Mouse (Mus musculus): ENCODE data around the gene Lpar6.

The Lpar6 gene

DNA sequence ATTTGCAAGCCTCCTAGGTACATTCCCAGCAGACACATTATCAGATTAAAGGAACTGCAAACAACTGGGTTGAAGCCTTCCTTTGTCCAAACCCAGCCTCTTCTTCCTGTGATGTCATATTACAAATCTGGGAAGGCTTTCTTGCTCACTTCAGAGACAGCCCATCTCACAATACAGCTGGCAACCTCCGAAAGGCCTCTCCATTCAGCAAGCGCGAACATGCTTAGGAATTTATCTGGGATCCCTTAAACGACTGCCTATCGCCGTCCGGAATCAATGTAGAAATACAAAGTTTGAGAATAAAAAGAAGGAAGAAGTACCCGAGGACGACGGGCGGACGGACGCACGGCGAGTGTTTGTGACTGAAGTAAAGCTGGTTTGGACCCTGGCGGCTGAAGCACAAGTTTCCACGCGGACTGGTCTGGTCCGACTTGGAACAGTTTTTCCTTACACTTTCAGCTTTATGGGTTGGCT lies at the start of gene Lpar6:
Gene Lpar6 (plus strand): TSS at position 48 of the 474 bp plus-strand sequence.
- peak; percentile 87 for DNase-seq (ENCODE audit: extremely low spot score)

DNA sequence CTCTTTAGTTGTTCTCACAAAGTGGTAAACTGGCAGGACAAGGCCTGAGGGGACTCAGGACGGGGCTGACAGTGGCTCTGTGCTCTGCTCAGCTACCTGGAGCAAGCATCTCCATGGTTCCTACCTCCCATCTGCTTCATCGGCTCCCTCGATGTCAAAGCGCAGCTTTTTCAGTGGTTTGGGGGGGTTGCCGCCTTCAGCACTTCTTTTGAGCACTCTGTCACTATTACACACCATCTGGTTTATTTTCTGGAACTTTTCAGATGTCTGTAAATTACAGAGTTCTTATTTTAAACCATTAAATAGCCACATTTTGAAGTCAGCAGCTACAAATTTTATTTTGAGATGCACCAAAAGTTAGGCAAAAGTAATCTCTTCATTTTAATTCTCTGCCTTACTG lies 38.6 kb upstream of the Lpar6 start:
- no peak for DNase-seq (ENCODE audit: extremely low spot score)

DNA sequence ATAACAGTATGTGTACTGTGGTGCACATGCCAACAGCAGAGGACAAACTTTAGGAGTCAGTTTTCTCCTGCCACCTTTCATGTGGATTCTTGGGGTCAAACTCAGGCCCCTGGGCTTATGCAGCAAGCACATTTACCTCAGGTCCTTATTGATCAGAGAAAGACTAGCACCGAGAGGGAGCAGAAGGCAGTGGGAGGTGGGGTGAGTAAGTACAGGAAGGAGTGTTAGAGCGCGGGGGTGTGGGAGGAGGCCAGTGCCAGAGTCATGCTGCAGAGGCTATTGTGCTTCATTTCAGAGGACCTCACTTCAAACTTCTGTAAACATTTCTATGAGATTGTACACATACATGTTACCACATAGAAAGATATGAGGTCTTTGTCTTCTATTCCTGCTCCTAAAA lies 36.2 kb upstream of the Lpar6 start:
- DNase-seq (ENCODE audit: extremely low spot score) = no peak

DNA sequence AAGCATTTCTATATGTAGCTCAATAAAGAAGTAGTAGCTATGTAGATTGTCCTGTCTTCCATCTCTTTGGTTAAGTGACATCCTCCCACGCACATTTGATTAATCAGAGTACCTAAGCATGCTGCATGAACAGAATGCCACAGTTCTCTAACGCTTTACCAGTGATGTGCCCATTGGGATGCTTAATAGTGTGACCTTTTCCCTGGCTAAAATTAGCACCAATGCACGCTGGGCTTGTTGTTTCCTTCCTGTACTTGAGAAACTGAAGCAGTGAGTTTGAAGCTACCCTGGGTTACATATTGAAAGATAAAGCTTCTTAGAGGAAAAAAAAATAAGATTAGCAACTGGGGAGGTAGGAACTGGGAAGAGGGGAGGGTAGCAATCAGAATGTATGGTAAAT lies 33.7 kb upstream of the Lpar6 start:
- no peak for DNase-seq (ENCODE audit: extremely low spot score)

DNA sequence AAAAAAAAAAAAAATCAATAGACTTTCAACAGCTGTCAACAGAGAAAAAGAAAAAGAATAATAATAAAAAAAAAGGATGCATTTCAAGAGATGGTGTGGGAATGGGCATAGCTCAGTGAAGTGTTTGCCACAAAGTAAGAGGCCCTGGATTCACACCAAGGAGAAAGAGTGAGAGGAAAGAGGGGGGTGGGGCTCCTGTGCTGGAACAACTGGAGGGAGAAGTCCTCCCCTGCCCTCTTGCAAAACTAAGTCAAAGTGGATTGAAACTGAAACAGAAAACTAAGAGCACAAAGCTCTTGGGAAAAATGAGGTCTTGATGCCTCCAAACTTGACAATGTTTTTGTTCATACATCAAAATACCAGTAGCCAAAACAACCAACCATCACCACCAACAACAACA lies 28.4 kb upstream of the Lpar6 start:
- DNase-seq (ENCODE audit: extremely low spot score) = no peak

DNA sequence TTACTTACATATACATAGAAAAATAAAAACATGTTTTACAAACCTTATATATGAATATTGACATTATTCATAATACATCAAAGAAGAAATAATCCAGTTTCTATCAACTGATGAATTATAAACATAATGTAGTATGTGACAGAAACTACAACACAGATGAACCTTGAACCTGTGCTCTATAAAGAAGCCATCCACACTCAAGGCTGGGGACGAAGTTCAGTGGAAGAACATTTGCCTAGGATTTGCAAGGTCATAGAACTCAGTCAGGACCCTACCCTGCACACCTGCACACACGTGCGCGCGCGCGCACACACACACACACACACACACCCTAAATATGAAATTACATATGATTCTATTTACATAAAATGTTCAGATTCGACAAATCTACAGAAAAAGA lies 27.5 kb upstream of the Lpar6 start:
- DNase-seq (ENCODE audit: extremely low spot score) = no peak

DNA sequence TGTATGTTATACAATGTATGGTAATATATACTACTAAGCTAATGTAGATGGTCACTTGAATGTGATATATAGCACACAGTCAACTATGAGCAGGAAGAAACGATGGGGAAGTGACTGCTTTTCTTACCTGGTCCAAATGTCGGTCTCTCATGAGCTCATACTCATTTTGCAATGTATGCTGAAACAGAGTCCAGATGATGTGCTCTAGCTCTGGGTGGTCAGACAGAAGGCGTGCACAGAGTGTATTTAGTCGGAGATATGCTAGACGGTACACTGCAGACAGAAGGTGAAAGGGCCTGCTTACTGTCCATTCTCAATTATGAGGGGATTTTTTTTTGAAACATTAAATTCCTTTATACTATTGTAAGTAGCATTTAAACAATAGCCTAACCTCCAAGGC lies 26.2 kb upstream of the Lpar6 start:
- DNase-seq (ENCODE audit: extremely low spot score) = no peak

DNA sequence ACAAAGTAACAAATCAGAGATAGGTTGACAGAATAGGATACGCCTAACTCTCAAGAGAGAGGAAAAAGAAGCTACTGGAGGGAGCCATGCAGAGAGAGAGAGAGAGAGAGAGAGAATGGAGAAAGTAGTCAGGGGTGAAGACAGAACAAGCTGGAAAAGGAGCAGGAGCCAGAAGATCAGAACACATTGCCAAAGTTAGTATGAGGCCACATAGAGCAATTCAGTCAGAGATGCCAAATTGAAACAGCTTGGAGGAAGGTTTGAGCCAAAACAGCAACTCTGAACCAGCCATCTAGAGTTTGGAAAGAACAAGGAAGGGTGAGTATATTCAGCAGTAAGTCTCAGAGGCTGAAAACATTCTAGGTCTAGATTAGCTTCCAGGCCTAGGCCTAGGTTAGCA lies 20.6 kb upstream of the Lpar6 start:
- DNase-seq (ENCODE audit: extremely low spot score) = no peak

DNA sequence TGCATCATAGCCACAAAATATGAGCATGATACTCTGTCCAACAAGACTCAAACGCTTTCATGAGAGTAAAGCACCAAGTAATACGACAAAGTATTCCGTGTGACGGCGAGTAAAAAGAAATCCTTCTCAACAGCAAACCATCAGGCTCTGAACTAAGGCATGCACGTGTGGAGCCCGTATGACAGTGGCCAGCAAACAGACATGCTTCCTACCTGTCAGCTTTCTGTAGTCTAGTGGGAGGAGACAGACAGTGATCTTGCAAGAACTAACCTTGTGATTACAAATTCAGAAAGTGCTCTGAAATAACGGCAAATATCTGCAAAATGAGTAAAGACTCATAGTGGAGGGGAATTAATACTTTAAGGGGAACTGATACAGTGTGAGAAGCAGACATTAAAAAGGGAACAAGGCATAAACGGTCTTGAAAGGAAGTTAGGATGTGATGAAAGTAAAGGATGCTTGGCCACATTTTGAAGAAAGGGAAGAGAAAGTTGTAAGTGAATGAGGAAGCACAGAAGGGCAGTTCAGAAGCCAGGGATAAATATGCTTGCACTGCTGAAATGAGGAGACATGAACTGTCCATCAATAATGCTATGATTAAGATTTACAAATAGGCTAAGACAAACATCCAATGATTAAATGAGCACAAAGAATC lies 15.3 kb upstream of the Lpar6 start:
- no peak for DNase-seq (ENCODE audit: extremely low spot score)

DNA sequence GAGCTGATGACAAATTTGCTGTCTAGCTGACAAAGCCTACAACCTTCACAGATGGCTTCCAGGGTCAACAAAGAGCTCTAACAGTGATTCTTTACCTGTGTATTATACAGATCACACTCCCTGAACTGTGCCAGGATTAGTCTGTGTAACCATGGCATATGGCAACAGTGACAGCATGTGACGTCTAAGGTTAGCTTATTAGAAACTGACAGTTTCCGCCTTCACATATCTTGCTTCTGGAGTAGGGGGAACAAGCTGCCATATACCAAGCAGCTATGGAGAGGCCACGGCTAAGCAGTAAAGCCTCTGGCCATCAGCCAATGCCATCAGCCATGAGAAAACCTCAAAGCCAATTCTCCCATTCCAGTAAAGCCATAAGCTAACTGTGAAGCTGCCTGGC lies 11.3 kb upstream of the Lpar6 start:
- DNase-seq (ENCODE audit: extremely low spot score) = no peak

DNA sequence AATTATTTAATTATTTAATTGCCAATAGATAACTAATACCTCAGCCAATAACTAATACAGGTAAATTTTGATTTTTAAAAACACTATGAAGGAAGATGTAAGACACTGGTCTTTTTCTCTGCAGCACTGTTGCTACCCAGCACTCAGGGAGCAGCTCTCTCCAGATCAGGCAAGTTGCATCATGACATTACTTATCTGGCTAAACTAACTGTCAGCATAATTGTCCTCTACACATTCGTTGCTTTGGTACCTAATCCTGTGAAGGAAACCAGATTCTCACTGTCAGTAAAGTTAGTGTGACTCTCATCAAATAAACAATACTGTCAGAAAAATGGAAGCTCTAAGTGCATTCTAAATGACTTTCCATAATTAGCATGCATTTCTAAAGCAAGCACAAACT lies 10.8 kb upstream of the Lpar6 start:
- DNase-seq (ENCODE audit: extremely low spot score) = no peak

DNA sequence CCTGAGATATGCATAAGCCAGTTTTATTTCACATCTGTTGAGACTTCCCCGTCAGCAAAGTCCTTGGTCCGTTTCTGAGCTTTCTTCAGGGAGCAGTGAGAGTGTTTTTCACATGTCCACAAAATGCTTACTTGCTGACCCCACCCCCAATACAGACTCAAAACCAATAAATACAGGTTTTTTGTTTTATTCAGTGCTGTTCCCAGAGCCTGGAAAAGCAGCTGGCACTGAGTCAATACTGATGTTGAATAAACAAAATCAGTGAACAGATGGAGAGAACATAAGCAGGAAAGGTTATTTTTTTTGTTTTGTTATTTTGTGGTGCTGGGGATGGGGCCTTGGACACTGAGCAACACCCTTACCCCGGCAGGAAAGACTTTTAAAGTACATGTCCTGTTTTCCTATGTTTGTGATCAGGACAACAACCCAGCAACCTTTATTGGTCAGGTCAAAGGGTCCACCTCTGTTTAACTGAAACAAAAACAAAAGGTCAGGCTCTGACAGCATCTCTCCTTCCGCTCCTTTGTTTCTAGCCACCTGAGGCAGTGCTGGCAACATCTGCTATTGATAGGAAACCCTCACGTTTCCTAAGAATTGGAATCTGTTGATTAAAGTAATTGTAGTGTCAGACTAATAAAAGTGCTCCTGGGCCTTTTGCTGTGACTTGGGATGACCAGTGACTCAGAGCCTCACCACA lies 6.3 kb upstream of the Lpar6 start:
- DNase-seq (ENCODE audit: extremely low spot score) = peak; percentile 55

DNA sequence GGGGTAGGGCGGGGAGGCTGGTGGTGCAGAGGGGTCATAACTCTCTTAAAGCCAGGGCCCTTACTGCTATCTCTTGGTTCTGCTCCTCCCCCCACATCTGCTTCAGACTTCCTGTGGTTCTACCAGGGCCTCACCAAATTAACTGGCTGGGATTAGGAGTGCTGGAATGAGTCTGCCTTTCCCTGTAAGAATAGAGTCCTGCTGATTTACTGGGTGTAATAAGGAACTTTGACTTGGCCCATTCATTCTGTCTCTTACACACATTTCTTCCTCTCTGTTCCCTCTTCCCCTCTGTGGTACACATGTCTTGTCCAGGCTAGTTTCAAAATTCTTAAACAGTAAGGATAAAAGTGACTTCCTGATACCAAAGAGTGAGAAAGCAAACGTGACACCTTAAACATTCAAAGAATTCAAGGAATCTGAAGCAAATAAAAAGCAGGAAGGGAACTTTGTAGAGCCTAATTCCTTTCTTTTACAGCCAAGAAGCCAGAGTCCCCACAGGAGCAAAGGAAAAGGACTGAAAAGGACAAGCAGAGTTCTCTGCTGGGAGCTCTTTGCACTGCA lies 3.1 kb upstream of the Lpar6 start:
- DNase-seq (ENCODE audit: extremely low spot score) = peak; percentile 68

DNA sequence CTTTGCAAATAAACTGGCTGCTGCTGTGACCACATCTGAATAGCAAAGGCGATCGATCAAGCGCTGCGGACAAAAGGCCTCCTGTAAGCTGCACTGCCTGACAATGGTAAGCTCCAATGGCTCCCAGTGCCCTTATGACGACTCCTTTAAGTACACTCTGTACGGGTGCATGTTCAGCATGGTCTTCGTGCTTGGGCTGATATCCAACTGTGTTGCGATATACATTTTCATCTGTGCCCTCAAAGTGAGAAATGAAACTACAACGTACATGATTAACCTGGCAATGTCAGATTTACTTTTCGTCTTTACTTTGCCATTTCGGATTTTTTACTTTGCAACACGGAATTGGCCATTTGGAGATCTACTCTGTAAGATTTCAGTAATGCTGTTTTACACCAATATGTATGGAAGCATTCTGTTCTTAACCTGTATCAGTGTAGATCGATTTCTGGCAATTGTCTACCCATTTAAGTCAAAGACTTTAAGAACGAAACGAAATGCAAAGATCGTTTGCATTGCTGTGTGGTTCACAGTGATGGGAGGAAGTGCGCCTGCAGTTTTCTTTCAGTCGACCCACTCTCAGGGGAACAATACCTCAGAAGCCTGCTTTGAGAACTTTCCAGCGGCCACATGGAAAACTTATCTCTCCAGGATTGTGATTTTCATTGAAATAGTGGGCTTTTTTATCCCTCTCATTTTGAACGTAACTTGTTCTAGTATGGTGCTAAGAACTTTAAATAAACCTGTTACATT lies 979 bp downstream of the Lpar6 start:
- DNase-seq (ENCODE audit: extremely low spot score) = peak; percentile 70

DNA sequence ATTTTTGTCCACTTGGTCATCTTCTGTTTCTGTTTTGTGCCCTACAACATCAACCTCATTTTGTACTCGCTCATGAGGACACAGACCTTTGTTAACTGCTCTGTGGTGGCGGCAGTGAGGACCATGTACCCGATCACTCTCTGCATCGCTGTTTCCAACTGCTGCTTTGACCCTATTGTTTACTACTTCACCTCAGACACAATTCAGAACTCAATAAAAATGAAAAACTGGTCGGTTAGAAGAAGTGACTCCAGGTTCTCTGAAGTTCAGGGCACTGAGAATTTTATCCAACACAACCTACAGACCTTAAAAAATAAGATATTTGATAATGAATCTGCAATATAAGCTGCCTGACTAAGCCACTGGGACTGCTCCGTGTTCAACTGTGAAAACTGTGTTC lies 1.6 kb downstream of the Lpar6 start:
- peak; percentile 65 for DNase-seq (ENCODE audit: extremely low spot score)

DNA sequence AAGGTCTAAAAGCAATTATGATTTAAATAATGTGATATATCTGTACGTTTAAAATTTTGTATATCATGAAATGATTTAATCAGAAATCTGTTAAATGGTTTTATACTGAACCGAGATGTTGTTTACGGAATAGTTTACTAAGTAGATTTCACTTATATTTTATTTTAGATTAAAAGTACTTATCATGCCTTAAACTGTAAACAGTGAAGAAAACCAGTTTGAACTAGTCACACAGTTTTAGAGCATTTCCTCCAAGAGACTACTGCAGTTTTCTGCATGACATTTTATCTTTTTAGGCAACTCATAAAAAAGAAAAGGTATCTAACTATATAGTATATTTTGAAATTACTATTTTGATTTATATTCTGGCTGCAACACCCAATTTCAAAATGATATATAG lies 2.2 kb downstream of the Lpar6 start:
- no peak for DNase-seq (ENCODE audit: extremely low spot score)

DNA sequence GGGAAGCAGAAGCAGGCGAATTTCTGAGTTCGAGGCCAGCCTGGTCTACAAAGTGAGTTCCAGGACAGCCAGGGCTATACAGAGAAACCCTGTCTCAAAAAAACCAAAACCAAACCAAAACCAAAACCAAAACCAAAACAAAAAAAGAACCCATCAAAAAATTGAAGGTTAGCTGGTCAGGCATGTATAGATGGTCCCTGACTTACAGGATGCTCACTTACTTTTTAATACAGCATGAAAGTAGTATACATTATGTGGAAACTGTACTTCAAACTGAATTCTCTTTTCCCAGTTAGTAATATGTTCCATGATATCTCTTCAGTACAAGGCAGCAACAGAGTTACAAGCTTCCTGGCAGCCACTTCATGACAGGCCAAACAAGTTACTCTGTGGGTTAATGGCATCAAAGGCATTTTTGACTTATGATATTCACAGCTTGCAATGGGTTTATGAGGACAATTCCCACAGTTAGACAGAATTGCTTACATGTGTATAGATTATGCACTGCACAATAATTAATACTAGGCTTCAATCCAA lies 6.4 kb downstream of the Lpar6 start:
- DNase-seq (ENCODE audit: extremely low spot score) = no peak

DNA sequence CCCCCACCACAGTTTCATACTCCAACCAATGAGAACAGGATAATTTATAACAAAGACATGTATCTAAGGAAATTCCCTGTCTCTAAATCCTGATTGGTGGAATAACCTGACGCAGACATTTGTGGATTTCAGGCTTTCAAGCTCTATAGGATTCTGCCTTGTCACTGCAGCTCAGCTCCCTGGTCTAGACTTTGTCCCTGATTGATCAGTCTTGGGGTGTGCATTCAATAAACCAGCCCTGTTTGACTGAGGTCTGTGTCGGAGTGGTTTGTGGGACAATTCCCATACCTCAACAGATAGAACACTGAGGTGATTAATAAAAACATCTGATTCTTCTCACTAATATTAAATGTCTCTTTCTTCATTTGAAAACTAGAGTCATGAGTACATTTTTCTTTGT lies 12.4 kb downstream of the Lpar6 start:
- no peak for DNase-seq (ENCODE audit: extremely low spot score)

DNA sequence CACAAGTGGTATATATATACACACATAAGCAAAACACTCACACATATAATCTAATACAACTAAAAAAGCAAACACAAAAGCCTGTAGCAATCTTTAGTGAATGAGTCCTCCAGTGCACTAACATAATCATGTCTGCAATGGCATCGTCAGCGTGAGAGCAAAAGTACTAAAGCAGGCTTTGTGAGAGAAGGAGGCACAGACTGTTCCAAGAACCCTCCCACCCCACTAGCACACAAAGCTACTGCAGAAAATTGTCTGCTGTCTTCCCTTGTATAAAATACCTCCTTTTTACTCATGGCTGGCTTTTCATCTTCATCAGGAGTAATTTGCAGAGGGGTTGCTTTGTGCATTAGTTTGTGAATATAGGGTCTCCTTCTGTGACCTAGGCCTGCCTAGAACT lies 14.6 kb downstream of the Lpar6 start:
- no peak for DNase-seq (ENCODE audit: extremely low spot score)

DNA sequence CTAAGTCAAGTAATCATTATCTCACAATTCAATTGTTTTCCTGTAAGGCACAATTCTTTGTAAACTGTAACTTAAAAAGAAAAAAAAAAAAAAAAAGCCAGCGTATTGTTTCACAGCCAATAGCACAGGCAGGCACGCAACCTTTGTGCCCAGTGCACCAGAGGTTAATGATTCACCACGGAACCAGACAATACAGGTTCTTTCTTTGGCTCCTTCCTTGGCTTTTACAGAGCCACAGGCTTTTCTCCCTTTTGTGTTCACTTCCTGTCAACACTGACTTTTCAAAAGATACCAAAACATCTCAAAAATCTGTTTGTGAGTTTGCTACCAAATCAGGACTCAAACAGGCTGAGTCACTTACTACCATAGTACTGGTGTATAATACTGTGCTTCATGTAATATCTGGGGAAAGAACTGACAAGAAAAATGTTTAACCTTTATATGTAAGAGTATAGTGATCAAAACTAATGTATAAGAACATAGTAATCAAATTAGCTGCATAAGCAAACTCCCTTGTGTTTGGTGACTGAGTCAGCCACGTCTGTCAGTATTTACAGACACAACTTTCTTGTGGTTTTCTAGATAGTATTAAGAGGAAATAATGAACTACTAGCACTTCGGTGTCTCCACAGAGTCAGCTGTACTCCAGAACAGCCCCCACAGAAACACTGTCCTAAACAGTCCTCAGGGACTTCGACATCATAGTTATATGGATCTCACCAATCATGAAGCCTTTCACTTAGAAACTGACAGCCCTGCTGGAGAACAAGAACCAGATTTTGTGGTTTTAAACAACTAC lies 16.0 kb downstream of the Lpar6 start:
- peak; percentile 47 for DNase-seq (ENCODE audit: extremely low spot score)

DNA sequence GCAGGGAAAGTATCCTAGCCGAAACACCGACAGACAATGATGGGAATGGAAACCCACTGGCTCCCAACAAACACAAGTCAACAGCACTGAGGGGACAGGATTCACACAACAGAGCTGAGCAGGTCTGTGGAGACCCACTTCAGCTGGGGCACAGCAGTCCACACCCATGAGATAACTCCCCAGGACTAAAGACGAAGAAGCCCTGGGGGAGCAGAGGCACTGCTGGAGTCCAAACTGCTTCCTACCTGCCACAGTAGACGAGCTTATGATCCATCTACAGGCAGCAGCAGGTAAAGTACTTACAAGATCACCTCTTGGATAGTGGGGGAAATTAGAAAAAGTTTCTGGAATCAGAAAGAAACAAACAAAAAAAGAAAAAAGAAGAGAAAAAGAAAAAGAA lies 16.7 kb downstream of the Lpar6 start:
- no peak for DNase-seq (ENCODE audit: extremely low spot score)
